Mouse (Mus musculus) heart, embryonic 11.5 days (tissue): ENCODE data around the gene Ddx43. TPM values are rescaled to one million over a fixed set of nuclear protein-coding genes. Genes with fewer than 3 reads are reported as not detected.
"Not testable (repeated sequence)": the region's sequence is repeated elsewhere in the genome, so short reads cannot be mapped to it uniquely, and the experiment has no call there.

Experiments used
- ATAC-seq: fragments of 200-750 bp; cut with Nextera tagmentation; replicated peaks from 2 replicates; pipeline ENCODE4 v1.8.0; 2017; ENCODE audit warnings: moderate library complexity; ENCODE audit not compliant: insufficient number of reproducible peaks, low FRiP score, low TSS enrichment
- H3K27ac ChIP-seq: fragments of 300-500 bp; sonication (generic); 2 replicates; pipeline ENCODE4 v1.5.1; 2014; ENCODE audit warnings: mild to moderate bottlenecking, low read depth, low read length
- H3K27me3 ChIP-seq: fragments of 300-500 bp; sonication (generic); 2 replicates; pipeline ENCODE4 v1.6.1; 2014; ENCODE audit warnings: mild to moderate bottlenecking, low read length, mixed read lengths; ENCODE audit not compliant: control insufficient read depth, insufficient read depth
- H3K36me3 ChIP-seq: fragments of 300-500 bp; sonication (generic); 2 replicates; pipeline ENCODE4 v1.6.1; 2014; ENCODE audit warnings: mild to moderate bottlenecking, low read length, moderate library complexity, mixed read lengths; ENCODE audit not compliant: control insufficient read depth, insufficient read depth
- H3K4me1 ChIP-seq: fragments of 300-500 bp; sonication (generic); 2 replicates; pipeline ENCODE4 v1.6.1; 2014; ENCODE audit warnings: low read length; ENCODE audit not compliant: control insufficient read depth, insufficient read depth
- H3K4me2 ChIP-seq: fragments of 300-500 bp; sonication (generic); 2 replicates; pipeline ENCODE4 v1.6.1; 2014; ENCODE audit warnings: mild to moderate bottlenecking, moderate library complexity
- H3K4me3 ChIP-seq: fragments of 300-500 bp; sonication (generic); 2 replicates; pipeline ENCODE4 v1.5.1; 2014; ENCODE audit warnings: low read depth, low read length
- H3K9ac ChIP-seq: fragments of 300-500 bp; sonication (generic); 2 replicates; pipeline ENCODE4 v1.6.1; 2014; ENCODE audit warnings: mild to moderate bottlenecking, low read depth, low read length, moderate library complexity
- H3K9me3 ChIP-seq: fragments of 300-500 bp; sonication (generic); replicated peaks from 2 replicates; pipeline ENCODE4 v1.6.1; 2016; ENCODE audit warnings: low read length; ENCODE audit not compliant: control insufficient read depth
- WGBS: fragments of 180-500 bp; shearing (Covaris S2); extraction: QIAGEN DNeasy Blood & Tissue Kit; methylation state at CpG from one replicate; pipeline ENCODE4 v1.1.7; 2014; ENCODE audit not compliant: insufficient replicate concordance; 5-methylcytosine and 5-hydroxymethylcytosine counted together
- polyA plus RNA-seq: library from polyadenylated mRNA; unstranded; fragments of >200 nt; fragmentation: Nextera tagmentation; extraction: Ambion mirVana; gene quantifications from 2 replicates; pipeline ENCODE4 v1.2.1, GENCODE M21; 2014

The Ddx43 gene
- polyA plus RNA-seq, 1 experiment from 2014 or later = not detected

DNA sequence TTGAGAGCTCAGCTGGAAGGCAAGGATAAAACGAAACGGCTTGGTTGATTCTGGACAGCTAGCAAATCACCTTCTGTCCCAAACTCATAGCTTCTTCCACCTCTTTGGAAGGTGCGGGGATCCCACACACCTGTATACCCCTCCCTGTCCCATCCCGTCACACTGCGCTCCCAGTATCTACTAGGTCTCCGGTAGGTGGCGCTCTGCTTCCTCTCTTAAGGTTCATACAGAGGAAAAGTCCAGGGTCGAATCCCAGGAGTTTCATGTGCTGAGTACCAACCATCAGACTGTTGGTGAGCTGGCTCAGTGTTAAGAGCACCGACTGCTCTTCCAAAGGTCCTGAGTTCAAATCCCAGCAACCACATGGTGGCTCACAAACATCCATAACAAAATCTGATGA, 37.5 kb upstream of the Ddx43 start:
- no peak overlapping the region for H3K4me3 ChIP-seq
- H3K4me1 ChIP-seq = no peaks in the 10 kb centered on the region
- H3K9me3 ChIP-seq = no peaks in the 10 kb centered on the region
- no peak for ATAC-seq
- H3K9ac ChIP-seq = no peak overlapping the region
- WGBS = 15% methylated on average over 9 of the region's 9 CpGs
- no peaks in the 10 kb centered on the region for H3K36me3 ChIP-seq
- no peaks in the 10 kb centered on the region for H3K27me3 ChIP-seq
- no peak overlapping the region for H3K27ac ChIP-seq
- H3K4me2 ChIP-seq = no peak overlapping the region

DNA sequence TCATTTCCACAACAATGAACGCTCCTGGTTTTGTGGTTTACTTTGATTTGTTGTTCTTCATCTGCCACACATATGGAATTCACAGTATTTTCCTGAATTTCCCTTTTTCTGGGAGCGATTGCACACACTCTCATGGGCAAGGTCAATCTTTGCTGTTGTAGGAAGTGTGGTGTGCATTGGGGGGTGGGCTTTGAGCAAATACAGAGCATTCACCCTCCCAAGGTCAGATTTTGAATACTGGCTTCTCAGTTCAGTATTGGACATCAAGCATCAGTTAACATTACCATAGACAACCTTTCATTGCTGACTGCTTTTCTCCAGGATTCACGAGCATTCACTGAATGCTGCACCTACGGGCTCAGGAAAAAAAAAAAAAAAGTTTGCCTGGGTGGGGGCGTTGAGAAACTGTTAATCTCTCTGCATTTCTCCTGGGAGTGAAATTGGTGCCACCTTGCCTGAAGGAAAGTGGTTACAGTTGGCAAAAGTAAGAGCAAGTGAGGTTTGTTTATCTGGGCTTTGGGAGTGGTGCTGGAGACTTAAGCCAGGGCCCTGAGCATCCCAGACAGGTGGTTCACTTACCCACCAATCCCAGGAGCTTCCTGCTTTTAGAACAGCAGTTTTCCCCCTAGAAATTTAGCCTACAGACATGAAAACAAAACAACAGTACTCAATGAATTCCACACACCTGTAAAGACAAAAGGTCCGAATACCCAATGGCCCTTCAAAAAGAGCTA, 35.7 kb upstream of the Ddx43 start:
- H3K4me3 ChIP-seq = no peak overlapping the region
- 67% methylated on average over 6 of the region's 6 CpGs for WGBS
- H3K27me3 ChIP-seq = no peaks in the 10 kb centered on the region
- H3K4me1 ChIP-seq = no peaks in the 10 kb centered on the region
- no peaks in the 10 kb centered on the region for H3K9me3 ChIP-seq
- H3K27ac ChIP-seq = no peak overlapping the region
- ATAC-seq = no peak
- no peaks in the 10 kb centered on the region for H3K36me3 ChIP-seq
- no peak overlapping the region for H3K4me2 ChIP-seq
- H3K9ac ChIP-seq = no peak overlapping the region

DNA sequence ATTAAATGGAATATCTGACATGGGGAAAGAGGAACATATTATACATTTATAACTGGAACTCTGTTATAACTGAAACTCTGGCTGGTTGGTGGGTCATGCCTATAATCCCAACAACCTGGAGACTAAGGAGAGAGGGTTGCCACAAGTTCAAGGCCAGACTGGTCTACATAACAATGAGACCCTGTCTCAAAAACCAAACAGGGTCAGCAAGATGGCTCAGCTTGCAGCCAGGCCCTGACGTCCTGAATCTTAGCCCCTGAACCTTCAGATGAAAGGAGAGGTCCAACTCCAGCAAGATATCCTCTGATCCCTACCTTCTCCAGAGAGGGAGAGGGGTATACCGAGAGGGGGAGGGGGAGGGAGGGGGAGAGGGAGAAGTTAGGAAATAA, 35.1 kb upstream of the Ddx43 start:
- Histone ChIP-seq H3K27ac (no peak overlapping the region), H3K36me3 (no peaks in the 10 kb centered on the region), H3K4me1 (no peaks in the 10 kb centered on the region), H3K4me3 (no peak overlapping the region), H3K9me3 (no peaks in the 10 kb centered on the region), H3K9ac (no peak overlapping the region), H3K4me2 (no peak overlapping the region), H3K27me3 (no peaks in the 10 kb centered on the region)
- no peak for ATAC-seq
- 31% methylated on average over 2 of the region's 2 CpGs for WGBS

DNA sequence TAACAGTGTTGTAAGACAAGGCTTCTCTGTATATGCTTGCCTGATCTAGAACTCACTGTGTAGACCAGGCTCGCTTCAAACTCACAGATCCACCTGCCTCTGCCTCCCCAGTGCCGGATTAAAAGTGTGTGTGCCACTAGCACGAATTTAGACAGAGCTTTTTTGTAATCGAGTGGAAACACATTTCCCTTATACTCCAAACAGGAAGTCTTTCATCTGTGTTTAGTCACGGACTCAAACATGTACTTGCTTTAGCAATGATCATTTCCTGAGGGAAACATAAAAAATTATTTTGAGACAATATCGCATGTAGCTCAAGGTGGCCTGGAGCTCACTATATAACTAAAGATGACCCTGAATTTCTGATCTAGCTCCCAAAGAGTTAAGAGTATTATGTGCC, 32.2 kb upstream of the Ddx43 start:
- Histone ChIP-seq H3K4me1 (no peaks in the 10 kb centered on the region), H3K4me3 (no peak overlapping the region), H3K36me3 (no peaks in the 10 kb centered on the region), H3K27ac (no peak overlapping the region), H3K27me3 (no peaks in the 10 kb centered on the region), H3K4me2 (no peak overlapping the region), H3K9ac (no peak overlapping the region), H3K9me3 (no peaks in the 10 kb centered on the region)
- no peak for ATAC-seq
- WGBS = 68% methylated on average over 6 of the region's 6 CpGs

DNA sequence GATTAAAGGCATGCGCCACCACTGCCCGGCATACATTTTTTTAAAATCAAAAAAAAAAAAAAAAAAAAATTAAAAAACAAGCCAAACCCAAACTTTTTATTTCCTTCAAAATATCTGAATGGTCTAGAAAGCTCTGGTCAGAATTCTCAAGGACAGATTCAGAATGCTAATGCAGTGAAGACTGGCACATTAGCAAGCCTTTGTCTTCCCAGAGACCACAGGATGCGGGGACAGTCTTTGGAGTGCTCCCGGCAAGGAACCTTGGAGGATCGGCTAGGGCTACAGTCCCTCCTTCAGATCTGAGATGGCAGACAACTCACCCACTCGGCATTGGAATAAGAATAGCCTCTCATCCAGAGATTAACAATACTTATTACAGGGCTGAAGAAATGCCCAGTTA, 30.9 kb upstream of the Ddx43 start:
- H3K27me3 ChIP-seq = no peaks in the 10 kb centered on the region
- no peaks in the 10 kb centered on the region for H3K9me3 ChIP-seq
- no peak overlapping the region for H3K9ac ChIP-seq
- WGBS = 87% methylated on average over 6 of the region's 6 CpGs
- no peaks in the 10 kb centered on the region for H3K36me3 ChIP-seq
- no peak overlapping the region for H3K27ac ChIP-seq
- ATAC-seq = no peak
- H3K4me2 ChIP-seq = no peak overlapping the region
- H3K4me1 ChIP-seq = no peaks in the 10 kb centered on the region
- no peak overlapping the region for H3K4me3 ChIP-seq

DNA sequence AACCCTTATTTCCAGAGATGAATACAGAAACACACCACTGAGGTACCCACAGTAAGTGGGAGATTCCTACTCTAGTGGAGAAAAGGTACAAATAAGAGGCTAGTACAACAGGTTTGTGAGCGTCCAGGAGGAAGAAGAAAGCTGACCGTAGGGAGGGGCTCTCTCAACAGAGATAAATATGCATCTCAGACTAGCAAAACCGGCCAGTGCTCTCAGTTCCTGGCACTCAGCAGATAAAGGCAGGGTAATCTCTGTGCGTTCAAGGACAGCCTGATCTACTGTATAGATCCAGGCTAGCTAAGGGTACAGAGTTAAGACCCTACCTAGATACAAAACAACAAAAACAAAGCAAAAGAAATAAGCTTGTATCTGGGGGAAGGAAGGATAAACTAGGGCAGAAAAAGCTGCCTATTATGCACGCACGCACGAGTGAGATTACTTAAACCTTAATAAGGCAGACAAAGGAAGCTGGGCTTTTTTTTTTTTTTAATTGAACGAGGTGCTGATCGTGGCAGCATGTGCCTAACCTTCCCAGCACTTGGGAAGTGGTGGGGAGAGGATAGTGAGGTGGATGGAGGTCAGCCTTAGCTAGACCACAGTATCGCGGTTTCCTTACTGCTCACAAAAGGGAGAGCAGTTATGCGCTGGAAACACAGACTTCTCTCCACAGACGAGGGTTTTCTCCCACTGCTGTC, 29.6 kb upstream of the Ddx43 start:
- no peaks in the 10 kb centered on the region for H3K27me3 ChIP-seq
- no peak overlapping the region for H3K4me2 ChIP-seq
- H3K4me1 ChIP-seq = no peaks in the 10 kb centered on the region
- no peak for ATAC-seq
- no peak overlapping the region for H3K27ac ChIP-seq
- 62% methylated on average over 13 of the region's 13 CpGs for WGBS
- no peak overlapping the region for H3K9ac ChIP-seq
- no peaks in the 10 kb centered on the region for H3K9me3 ChIP-seq
- H3K36me3 ChIP-seq = no peaks in the 10 kb centered on the region
- no peak overlapping the region for H3K4me3 ChIP-seq

DNA sequence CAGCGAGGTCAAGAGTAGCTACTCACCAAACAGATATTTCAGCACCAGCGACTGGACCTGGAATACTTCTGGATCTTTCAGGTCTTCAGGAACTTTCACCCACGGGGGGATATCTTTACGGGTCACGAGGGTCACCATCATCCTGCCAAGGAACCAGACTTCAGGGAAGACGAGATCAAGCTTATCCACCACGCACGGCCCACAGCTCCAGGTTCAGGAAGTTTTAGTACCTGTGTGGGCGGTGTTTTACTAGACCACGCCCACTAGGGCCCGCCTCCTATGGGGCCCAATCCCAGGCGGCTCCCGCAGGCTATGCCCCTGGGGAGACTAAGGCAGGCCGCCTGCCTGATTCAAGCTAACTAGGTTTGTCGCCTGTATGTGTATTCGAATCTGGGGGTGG, 27.6 kb upstream of the Ddx43 start, which contains the start of gene Dppa5a:
Dppa5a (minus strand) TSS at position 219 of the 400 bp plus-strand sequence.
- WGBS = 83% methylated on average over 16 of the region's 16 CpGs
- not testable (repeated sequence) for H3K4me2 ChIP-seq, H3K4me3 ChIP-seq, H3K27me3 ChIP-seq, H3K4me1 ChIP-seq, H3K9ac ChIP-seq, H3K36me3 ChIP-seq, H3K27ac ChIP-seq, H3K9me3 ChIP-seq
- ATAC-seq = 0 out of 2 replicates have a peak, but pooled peaks have one; percentile 39

DNA sequence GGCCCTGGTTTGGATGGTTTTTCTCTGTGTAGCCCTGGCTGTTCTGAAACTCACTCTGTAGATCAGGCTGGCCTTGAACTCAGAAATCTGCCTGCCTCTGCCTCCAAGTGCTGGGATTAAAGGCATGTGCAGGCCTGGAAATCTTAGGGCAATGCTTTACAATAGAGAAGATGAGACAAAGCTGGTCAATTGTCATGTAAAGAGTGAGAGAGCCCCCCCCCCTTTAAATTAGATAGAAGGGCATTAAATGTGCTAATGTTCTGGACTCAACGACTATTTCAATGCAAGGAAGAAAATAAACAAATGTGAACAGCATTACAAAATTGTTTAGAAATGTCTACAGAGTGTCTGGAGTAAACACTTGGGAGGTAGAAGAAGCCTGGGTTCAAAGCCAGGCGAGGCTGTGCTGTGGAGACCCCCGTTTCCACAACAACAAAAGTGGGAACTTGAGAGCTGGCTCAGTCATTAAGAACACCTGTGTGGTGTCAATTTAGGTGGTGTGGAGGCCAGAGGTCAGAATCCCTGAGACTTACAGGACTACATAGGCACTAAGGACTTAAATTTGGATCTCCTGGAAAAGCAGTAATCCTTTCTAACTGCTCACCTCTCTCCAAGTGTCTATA, 26.8 kb upstream of the Ddx43 start:
- no peak overlapping the region for H3K4me3 ChIP-seq
- H3K36me3 ChIP-seq = no peaks in the 10 kb centered on the region
- H3K27ac ChIP-seq = no peak overlapping the region
- H3K4me2 ChIP-seq = no peak overlapping the region
- no peak overlapping the region for H3K9ac ChIP-seq
- no peak for ATAC-seq
- no peaks in the 10 kb centered on the region for H3K27me3 ChIP-seq
- H3K4me1 ChIP-seq = no peaks in the 10 kb centered on the region
- 67% methylated on average over 3 of the region's 3 CpGs for WGBS
- H3K9me3 ChIP-seq = no peaks in the 10 kb centered on the region
